Mouse (Mus musculus) kidney, adult 11 months (tissue): ENCODE data around the gene Psrc1.

Experiments used
- DNase-seq: peaks from one replicate; pipeline ENCODE4 v3.0.0; 2022

The Psrc1 gene

DNA sequence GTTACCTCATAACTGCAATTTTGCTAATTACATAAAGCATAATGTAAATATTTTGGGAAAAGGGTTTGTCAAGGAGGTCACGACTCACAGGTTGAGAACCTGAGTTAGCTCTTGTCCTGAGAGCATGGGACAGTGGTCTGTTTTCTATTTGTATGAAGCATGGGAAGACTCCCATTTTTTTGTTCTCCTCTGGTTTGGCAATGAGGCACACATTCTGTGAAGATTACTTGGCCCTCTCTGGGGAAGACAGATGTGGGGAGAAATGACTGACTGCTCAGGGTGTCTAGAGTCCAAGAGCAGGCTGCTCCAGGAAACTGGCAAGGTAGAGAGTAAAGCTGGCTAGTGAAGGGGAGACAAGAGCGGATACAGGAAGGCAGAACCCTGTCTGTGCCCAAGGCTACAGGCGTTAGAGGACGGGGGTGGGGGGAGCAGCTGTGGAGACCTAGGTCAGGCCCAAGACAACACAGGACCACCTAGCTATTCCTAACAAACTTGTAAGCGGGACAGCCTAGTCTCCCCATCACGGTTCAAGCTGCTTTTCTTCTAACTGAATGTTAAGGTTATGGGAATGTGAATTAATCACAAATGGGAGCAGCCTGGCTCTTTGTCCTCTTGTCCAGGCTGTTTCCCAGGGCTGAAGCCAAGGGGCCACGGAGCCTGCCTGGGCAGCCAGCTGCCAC is 41.4 kb downstream of the Psrc1 start:
- DNase-seq, result no peak

DNA sequence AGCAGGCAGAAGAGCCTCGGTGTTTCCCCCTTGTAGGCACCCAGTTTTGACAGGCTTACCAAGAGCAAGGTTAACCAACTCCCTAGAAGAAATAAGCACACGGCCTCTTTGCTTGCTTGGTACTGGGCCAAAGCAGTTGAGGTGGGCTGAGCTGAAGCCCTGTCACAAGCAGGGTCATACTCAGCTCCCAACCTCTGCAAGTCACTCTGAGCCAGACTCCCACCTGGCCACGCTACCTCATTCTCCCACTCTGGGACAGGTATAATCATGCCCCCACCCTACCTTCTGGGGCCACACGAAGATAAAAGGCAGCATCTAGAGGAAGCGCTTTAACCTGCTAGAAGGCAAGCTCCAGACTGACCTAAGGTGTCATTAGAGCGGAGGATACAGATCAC is 42.0 kb downstream of the Psrc1 start:
- DNase-seq, result no peak

DNA sequence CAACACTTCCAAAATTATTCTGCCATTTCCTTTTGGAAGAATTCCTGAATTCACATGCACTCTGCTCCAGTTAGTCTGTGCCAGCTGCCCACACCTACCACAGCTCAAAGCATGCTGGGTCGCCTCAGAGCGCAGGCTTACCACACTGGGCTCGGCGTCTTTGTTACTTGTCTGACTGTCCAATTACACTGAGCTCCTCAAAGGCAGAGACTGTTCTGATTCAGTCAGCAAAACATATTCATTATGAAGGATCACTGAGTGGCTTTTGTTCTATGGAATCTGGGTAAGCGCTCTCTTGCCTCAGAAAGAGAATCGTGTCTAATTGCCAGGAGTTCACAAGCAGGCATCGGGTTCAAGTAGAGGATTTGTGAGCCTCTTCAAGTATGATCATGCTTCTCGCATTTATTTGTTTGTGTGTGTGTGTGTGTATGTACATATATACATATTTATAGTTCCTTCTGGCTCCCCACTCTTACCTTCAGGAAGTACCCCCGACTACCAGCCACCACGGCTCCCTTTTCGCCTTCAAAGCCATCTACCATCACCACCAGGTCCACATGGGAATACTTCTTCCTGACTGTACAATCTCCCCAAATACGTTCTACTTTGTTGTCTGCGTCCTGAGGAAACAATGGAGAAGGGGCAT is 49.0 kb downstream of the Psrc1 start:
- no peak for DNase-seq

DNA sequence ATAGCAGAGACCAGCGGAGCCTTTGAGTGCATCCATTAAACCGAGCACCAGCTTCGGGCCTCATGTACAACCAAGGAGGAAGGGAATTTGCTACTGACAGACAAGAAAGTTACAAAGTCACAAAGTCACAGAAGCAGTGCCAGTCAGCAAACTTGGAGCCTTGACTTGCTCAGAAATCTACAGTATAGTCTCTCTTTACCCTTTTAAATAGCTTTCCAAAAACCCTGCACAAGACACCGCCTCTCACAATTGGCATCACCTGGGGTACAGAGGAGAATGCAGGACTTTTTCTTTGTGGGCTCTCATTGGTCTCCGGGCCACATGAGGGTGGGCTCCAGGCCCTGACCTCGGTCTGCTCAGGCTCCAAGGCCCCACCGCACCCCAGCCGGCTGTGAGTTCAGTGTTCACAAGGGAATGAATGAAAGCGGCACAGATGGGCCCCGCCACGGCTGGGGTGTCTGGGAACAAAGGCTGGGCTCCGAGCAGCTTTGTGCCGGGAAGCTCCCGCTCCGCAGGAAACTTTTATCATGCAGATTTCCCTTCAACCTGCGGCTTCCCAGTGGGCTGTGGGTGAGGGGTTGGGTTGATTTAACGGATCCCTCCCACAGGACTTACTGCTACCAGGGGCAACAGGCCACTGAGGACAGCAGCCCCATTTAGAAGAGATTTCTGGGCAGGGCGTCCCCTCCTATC is 49.7 kb downstream of the Psrc1 start:
- no peak for DNase-seq

DNA sequence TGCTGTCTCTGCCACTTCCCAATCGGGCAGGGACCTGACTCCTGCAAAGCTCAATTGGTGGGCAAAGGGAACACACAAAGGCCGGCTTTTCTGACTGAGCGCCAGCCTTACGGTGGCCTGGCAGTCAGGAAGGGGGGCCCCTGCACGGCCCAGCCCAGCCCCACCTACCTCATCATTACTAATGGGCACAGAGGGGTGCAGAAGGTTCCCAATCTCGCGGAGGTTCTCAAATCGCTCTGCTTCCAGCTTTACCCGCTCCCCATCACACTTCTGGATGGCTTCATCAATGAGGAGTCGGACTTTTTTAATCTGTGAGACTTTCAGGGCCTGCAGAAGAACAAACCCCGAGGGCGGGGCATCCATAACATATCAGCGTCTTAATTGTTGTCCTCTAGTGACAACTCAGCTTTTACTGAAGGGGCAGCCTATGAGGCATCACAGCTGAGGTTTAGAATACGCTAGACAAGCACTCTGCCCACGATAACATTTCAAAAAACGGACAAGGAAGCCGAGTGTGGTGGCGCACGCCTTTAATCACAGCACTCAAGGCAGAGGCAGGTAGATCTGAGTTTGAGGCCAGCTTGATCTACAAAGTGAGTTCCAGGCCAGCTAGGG is 50.3 kb downstream of the Psrc1 start:
- DNase-seq, result no peak

DNA sequence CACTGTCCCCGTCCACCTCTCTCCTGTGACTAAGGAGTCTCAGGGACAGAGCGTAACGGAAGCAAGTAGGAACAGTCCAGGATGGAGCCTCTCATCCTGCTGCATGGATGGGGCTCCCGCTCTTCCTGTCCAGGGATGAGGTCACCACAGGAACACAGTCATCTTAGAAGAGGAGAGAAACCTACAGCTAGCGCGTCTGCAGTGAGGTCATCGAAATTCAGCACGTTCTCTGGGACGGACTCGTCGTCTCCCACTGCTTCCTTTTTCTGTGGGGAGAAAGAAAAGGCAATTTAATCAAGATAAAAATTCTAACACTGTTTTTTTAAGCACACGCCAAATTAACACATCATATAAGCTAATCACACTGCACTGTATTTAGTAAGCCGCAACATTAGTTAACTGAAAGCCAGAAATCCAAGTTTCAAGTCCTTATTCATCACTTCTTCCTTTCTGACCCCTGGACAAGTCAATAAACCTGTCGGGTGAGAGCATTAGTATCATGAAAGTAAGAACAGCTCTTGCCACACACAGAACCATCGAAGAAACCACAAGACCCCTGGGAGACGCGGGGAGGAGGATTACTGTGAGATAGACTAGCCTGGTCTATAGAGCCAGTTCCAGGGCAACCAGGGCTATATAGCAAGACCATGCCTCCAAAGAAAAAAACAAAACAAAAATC is 52.2 kb downstream of the Psrc1 start:
- no peak for DNase-seq

DNA sequence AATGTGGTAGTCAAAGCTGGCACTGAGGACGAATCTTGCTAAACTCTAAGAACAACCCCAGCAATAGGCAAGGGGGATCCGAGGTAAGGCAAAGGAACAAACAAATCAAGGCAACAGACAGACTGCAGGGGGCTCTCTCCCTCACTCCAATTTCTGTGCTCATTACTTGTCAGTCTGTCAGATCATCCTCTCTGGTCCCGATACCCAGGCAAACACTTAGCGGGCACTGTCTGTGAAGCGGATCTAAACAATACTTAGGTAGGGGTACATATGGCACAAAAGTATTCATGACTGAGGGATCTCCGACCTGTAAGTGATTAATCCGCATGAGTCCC is 52.7 kb downstream of the Psrc1 start:
- DNase-seq, result no peak
